Mouse (Mus musculus) liver, adult 2 months (tissue): ENCODE data around the gene Ice2.

Source experiments
- CTCF ChIP-seq: fragments of 200-500 bp; IDR thresholded peaks from 2 replicates; pipeline ENCODE4 v1.5.1; 2011; ENCODE audit warnings: low read depth, low read length, control low read depth
- POLR2A ChIP-seq: fragments of 200-500 bp; IDR thresholded peaks from 2 replicates; pipeline ENCODE4 v1.6.1; 2011; ENCODE audit warnings: low read length, control low read depth; ENCODE audit not compliant: insufficient read depth; ENCODE audit errors: extremely low read depth

GRCm38 (mm10) chr9:69468991-69469390 lies 71.3 kb downstream of the Ice2 start:
- TF ChIP-seq CTCF (no peak), POLR2A (no peak)
